Mouse (Mus musculus): ENCODE measurements at regions not wholly inside any gene's neighbourhood (a gene's known extent, or its start where the extent isn't known, plus 50 kb on each side); places are given as distances from the start of the nearest gene placed in this dataset.

- TF ChIP-seq POLR2A (IDR thresholded peaks at IDR 0.05; ENCODE audit: borderline replicate concordance, low read depth, low read length) (no peak), CTCF (IDR thresholded peaks at IDR 0.05; ENCODE audit: low read depth, low read length) (no peak)
Measured at GRCm38 (mm10) chr13:101276766-101277165, 443.5 kb upstream of the Slc30a5 start.

Data from bone marrow macrophage, adult 2 months (primary cell).